Comparison of ENCODE assay signal across 24 mouse cellular contexts in the genomic region with DNA sequence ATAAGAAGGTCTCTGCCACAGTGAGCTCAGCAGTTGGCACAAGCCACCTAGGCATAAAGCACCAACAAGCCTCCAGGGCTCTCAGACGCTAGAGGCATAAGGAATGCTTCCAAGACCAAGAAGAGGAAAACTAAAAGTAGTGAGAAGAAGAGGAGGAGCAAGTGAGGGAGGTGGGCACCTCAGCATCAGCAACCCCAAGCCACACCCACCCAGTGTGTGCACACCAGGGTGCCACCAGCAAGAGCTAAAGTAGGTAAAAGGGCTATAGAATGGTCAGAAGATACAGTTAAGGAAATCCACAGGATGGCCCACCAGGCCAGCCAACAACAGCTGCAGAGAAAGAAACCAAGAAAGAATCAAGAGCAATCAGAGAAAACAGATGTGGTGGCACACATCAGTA. TPM values are rescaled to one million over a fixed set of nuclear protein-coding genes. Genes with fewer than 3 reads are reported as not detected.
A peak's percentile ranks its signal among the peaks of the same experiment; 100 is the strongest.
DNase-seq lines count a peak whose midpoint lies in the region; ATAC-seq and TF ChIP-seq lines count a peak whose summit lies in the region.
"Had no signal": no experiment of that assay in that cellular context is flagged by ENCODE, and none has a peak within 500 bp of the region (broad histone marks: within the 10 kb centered on the region; RNA-seq: fewer than 3 reads in every experiment).

No protein-coding gene starts in this region.

- no peak for DNase-seq in heart, embryonic 10.5 days (ENCODE audit: low spot score)
- DNase-seq in liver = peak; percentile 75
- no peak for DNase-seq in liver, embryonic 14.5 days (ENCODE audit: low read depth in 3 of 3, low spot score in 3 of 3)
- no peak for DNase-seq in cerebellum, adult 9-10 months
- DNase-seq in layer of hippocampus, adult 18-20 months (ENCODE audit: low spot score in 2 of 2) = no peak
- DNase-seq: adrenal gland, adult 8-10 months; adrenal gland, postnatal 36 days; B cell, adult 2 months; cerebellum, adult 11 months; cerebellum, adult 8-10 months; cerebellum, postnatal 25 days; gastrocnemius, postnatal 10 days; heart, adult 2 months; heart, postnatal 10 days had no signal

- H3K27ac ChIP-seq in heart, embryonic 12.5 days (ENCODE audit: poor library complexity, severe bottlenecking) = no peak overlapping the region
- no peak overlapping the region for H3K27ac ChIP-seq in heart, embryonic 10.5 days
- H3K27ac ChIP-seq in bone marrow, adult 2 months (ENCODE audit: control insufficient read depth, insufficient read depth, low read depth, low read length, poor library complexity) = peak overlapping the region; percentile 38
- H3K27ac ChIP-seq in liver, embryonic 14.5 days = peak overlapping the region; percentile 99
- H3K27ac ChIP-seq in intestine, embryonic 16.5 days (ENCODE audit: low read length) = no peak overlapping the region
- H3K27ac ChIP-seq: embryonic facial prominence, embryonic 10.5 days; forebrain, embryonic 12.5 days; heart, adult 2 months; hindbrain, embryonic 13.5 days; hindbrain, postnatal 0 days had no signal

- TF ChIP-seq POLR2A in bone marrow, adult 2 months (IDR thresholded peaks at IDR 0.05; ENCODE audit: borderline replicate concordance, control insufficient read depth, low read depth, low read length) = no peak

- H3K4me1 ChIP-seq in heart, embryonic 12.5 days (replicated peaks) = peaks cover 9% of the 10 kb centered on the region
- H3K4me1 ChIP-seq in heart, embryonic 10.5 days = no peaks in the 10 kb centered on the region
- no peaks in the 10 kb centered on the region; the same call in 1 of the 2 replicates for H3K4me1 ChIP-seq in bone marrow, adult 2 months (ENCODE audit: control insufficient read depth, insufficient read depth, low read length)
- H3K4me1 ChIP-seq in liver, embryonic 14.5 days (replicated peaks; ENCODE audit: control insufficient read depth in 2 of 2, insufficient read depth in 2 of 2, low read length in 1 of 2) = peaks cover 43 to 50% of the 10 kb centered on the region in 2 experiments
- H3K4me1 ChIP-seq in intestine, embryonic 16.5 days (ENCODE audit: control insufficient read depth, insufficient read depth, low read length) = no peaks in the 10 kb centered on the region
- H3K4me1 ChIP-seq: embryonic facial prominence, embryonic 10.5 days; forebrain, embryonic 12.5 days; hindbrain, embryonic 13.5 days had no signal

- no peak for ATAC-seq in heart, embryonic 12.5 days (ENCODE audit: insufficient number of reproducible peaks, low FRiP score)
- no peak for ATAC-seq in liver, embryonic 14.5 days (ENCODE audit: insufficient read depth)
- no peak for ATAC-seq in intestine, embryonic 16.5 days
- ATAC-seq: CD4-positive, CD25-positive, alpha-beta regulatory T cell, adult 4 months; forebrain, embryonic 16.5 days; hindbrain, postnatal 0 days had no signal

- no peaks in the 10 kb centered on the region for H3K9me3 ChIP-seq in heart, embryonic 12.5 days (replicated peaks)
- H3K9me3 ChIP-seq in heart, embryonic 10.5 days = no peaks in the 10 kb centered on the region
- no peaks in the 10 kb centered on the region for H3K9me3 ChIP-seq in liver, embryonic 14.5 days (ENCODE audit: control insufficient read depth, low read length)
- H3K9me3 ChIP-seq in intestine, embryonic 16.5 days (ENCODE audit: control insufficient read depth, low read length) = no peaks in the 10 kb centered on the region
- H3K9me3 ChIP-seq: embryonic facial prominence, embryonic 10.5 days; forebrain, embryonic 12.5 days; G1E; hindbrain, embryonic 13.5 days had no signal

- H3K4me2 ChIP-seq in heart, embryonic 12.5 days = peak overlapping the region; percentile 22; the same call in 1 of the 2 replicates
- peak overlapping the region; percentile 100 for H3K4me2 ChIP-seq in liver, embryonic 14.5 days (ENCODE audit: low read depth)
- H3K4me2 ChIP-seq in intestine, embryonic 16.5 days (ENCODE audit: low read depth, low read length) = no peak overlapping the region
- H3K4me2 ChIP-seq: forebrain, embryonic 12.5 days; hindbrain, embryonic 13.5 days had no signal

- no peak for TF ChIP-seq CTCF in bone marrow, adult 2 months (IDR thresholded peaks at IDR 0.05; ENCODE audit: control insufficient read depth, insufficient read depth, low read length)
- no peak for TF ChIP-seq CTCF in liver, embryonic 14.5 days (IDR thresholded peaks at IDR 0.05; ENCODE audit: low read depth)

- 86% methylated on average over 1 of the region's 1 CpGs for WGBS in heart, embryonic 12.5 days
- 76% methylated on average over 1 of the region's 1 CpGs for WGBS in heart, embryonic 10.5 days
- 72% methylated on average over 1 of the region's 1 CpGs for WGBS in bone marrow, adult 2 months
- 53% methylated on average over 1 of the region's 1 CpGs for WGBS in liver, embryonic 14.5 days (ENCODE audit: insufficient replicate concordance)
- 75% methylated on average over 1 of the region's 1 CpGs for WGBS in intestine, embryonic 16.5 days

- no peak for TF ChIP-seq EP300 in liver, embryonic 14.5 days (IDR thresholded peaks at IDR 0.05; ENCODE audit: low read depth)

- H3K4me3 ChIP-seq in heart, embryonic 12.5 days = no peak overlapping the region
- H3K4me3 ChIP-seq in heart, embryonic 10.5 days = no peak overlapping the region
- peak overlapping the region; percentile 77 for H3K4me3 ChIP-seq in bone marrow, adult 2 months (replicated peaks; ENCODE audit: control insufficient read depth, low read depth, low read length)
- H3K4me3 ChIP-seq in liver, embryonic 14.5 days (ENCODE audit: insufficient read depth in 1 of 2, low read depth in 2 of 2, low read length in 2 of 2) = peak overlapping the region; percentile 67 to 86
- H3K4me3 ChIP-seq in intestine, embryonic 16.5 days (ENCODE audit: low read length) = no peak overlapping the region
- H3K4me3 ChIP-seq: embryonic facial prominence, embryonic 10.5 days; forebrain, embryonic 12.5 days; heart, adult 2 months; hindbrain, embryonic 13.5 days had no signal

- H3K36me3 ChIP-seq in heart, embryonic 12.5 days = peaks cover 96% of the 10 kb centered on the region
- peaks cover 99% of the 10 kb centered on the region for H3K36me3 ChIP-seq in heart, embryonic 10.5 days
- H3K36me3 ChIP-seq in liver, embryonic 14.5 days (replicated peaks; ENCODE audit: control insufficient read depth, insufficient read depth, low read depth) = peaks cover 98% of the 10 kb centered on the region
- peaks cover 26% of the 10 kb centered on the region for H3K36me3 ChIP-seq in intestine, embryonic 16.5 days (ENCODE audit: control insufficient read depth, insufficient read depth, low read length)

- H3K27me3 ChIP-seq in heart, embryonic 12.5 days (replicated peaks) = no peaks in the 10 kb centered on the region
- H3K27me3 ChIP-seq in heart, embryonic 10.5 days (ENCODE audit: insufficient read depth, poor library complexity, severe bottlenecking) = no peaks in the 10 kb centered on the region
- no peaks in the 10 kb centered on the region for H3K27me3 ChIP-seq in liver, embryonic 14.5 days (ENCODE audit: control insufficient read depth, insufficient read depth, low read length)
- no peaks in the 10 kb centered on the region for H3K27me3 ChIP-seq in intestine, embryonic 16.5 days (replicated peaks; ENCODE audit: control insufficient read depth, insufficient read depth, low read length)
- H3K27me3 ChIP-seq: forebrain, embryonic 12.5 days; hindbrain, embryonic 13.5 days had no signal

- H3K9ac ChIP-seq in heart, embryonic 12.5 days = no peak overlapping the region
- peak overlapping the region; percentile 97 for H3K9ac ChIP-seq in liver, embryonic 14.5 days (replicated peaks)
- H3K9ac ChIP-seq in intestine, embryonic 16.5 days (ENCODE audit: low read depth, low read length) = no peak overlapping the region
- H3K9ac ChIP-seq: forebrain, embryonic 12.5 days; hindbrain, embryonic 13.5 days had no signal

RNA-seq across cellular contexts. Expression of a gene that starts 10.1 kb away (rescaled TPM):
- polyA plus RNA-seq in heart, embryonic 12.5 days (2016; fragmentation: Nextera tagmentation; extraction: Ambion mirVana) = 107 and 111 TPM in 2 replicates
- polyA plus RNA-seq in heart, embryonic 10.5 days (2016; fragmentation: Nextera tagmentation; extraction: Ambion mirVana) = 116 and 127 TPM in 2 replicates
- 452 and 465 TPM in 2 replicates for polyA plus RNA-seq in bone marrow, adult 2 months (2011; ENCODE audit: insufficient read depth, insufficient read length, low replicate concordance, missing spikeins)
- 259 and 320 TPM in 2 replicates for polyA plus RNA-seq in liver, embryonic 14.5 days (2012; rRNA removed)
- 504 and 526 TPM in 2 replicates for polyA plus RNA-seq in liver, embryonic 14.5 days (2014; fragmentation: Nextera tagmentation; extraction: Ambion mirVana)
- 10 to 100 TPM; 53.9 to 58.0 TPM for total RNA-seq in layer of hippocampus, adult 18-20 months (2021)
- polyA plus RNA-seq in intestine, embryonic 16.5 days (2015; fragmentation: Nextera tagmentation; extraction: Ambion mirVana) = 75.8 and 80.1 TPM in 2 replicates

RNA-seq across cellular contexts. Expression of a gene that starts 28.3 kb away (rescaled TPM):
- 17.9 and 22.1 TPM in 2 replicates for polyA plus RNA-seq in heart, embryonic 12.5 days (2016; fragmentation: Nextera tagmentation; extraction: Ambion mirVana)
- polyA plus RNA-seq in heart, embryonic 10.5 days (2016; fragmentation: Nextera tagmentation; extraction: Ambion mirVana) = 13.4 and 13.9 TPM in 2 replicates
- 13.0 and 18.9 TPM in 2 replicates for polyA plus RNA-seq in bone marrow, adult 2 months (2011; ENCODE audit: insufficient read depth, insufficient read length, low replicate concordance, missing spikeins)
- polyA plus RNA-seq in liver, embryonic 14.5 days (2012; rRNA removed) = 2.3 and 2.8 TPM in 2 replicates
- 4.7 and 6.6 TPM in 2 replicates for polyA plus RNA-seq in liver, embryonic 14.5 days (2014; fragmentation: Nextera tagmentation; extraction: Ambion mirVana)
- 100 to 1,000 TPM; 133 to 153 TPM for total RNA-seq in layer of hippocampus, adult 18-20 months (2021)
- polyA plus RNA-seq in intestine, embryonic 16.5 days (2015; fragmentation: Nextera tagmentation; extraction: Ambion mirVana) = 3.3 and 4.2 TPM in 2 replicates

Comparison
In these comparisons a context has a peak if more than half of its experiments do, and no peak if none do; other contexts are left out.
1. H3K27ac ChIP-seq: peak in bone marrow, adult 2 months (single experiment) and liver, embryonic 14.5 days (single experiment); none in heart, embryonic 12.5 days (single experiment), heart, embryonic 10.5 days (single experiment) and intestine, embryonic 16.5 days (single experiment).
2. H3K4me3 ChIP-seq: peak in bone marrow, adult 2 months (single experiment) and liver, embryonic 14.5 days (2 of 2); none in heart, embryonic 12.5 days (single experiment), heart, embryonic 10.5 days (single experiment) and intestine, embryonic 16.5 days (single experiment).